20 mouse cellular contexts compared by ENCODE assay signal in the genomic region with DNA sequence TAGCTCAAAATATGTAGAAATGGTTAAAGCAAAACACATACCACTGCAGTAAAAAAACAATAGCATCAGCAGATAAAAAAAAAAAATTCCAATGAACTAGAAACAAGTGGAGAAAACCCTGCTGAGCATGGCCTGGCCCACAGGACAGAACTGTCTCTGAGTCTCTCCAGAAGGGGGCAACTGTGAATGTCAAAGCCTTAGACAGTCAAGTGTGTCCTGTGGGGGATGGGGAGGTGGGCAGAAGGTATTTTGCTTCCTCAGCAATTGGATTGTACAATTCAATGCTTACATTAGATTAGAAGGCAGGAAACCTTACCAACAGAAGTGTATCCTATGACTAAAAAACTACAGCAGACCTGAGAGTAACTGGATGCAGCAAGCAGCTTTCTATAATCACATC. TPM values are rescaled to one million over a fixed set of nuclear protein-coding genes. Genes with fewer than 3 reads are reported as not detected.
A peak's percentile ranks its signal among the peaks of the same experiment; 100 is the strongest.
DNase-seq lines count a peak whose midpoint lies in the region; ATAC-seq and TF ChIP-seq lines count a peak whose summit lies in the region.
"Had no signal": no experiment of that assay in that cellular context is flagged by ENCODE, and none has a peak within 500 bp of the region (broad histone marks: within the 10 kb centered on the region; RNA-seq: fewer than 3 reads in every experiment).

No protein-coding gene starts in this region.

- no peaks in the 10 kb centered on the region for H3K9me3 ChIP-seq in lung, embryonic 14.5 days (ENCODE audit: low read depth, low read length)
- H3K9me3 ChIP-seq: embryonic facial prominence, embryonic 15.5 days; limb, embryonic 13.5 days; midbrain, embryonic 12.5 days had no signal

- H3K27me3 ChIP-seq in lung, embryonic 14.5 days (ENCODE audit: insufficient read depth, low read length): no peaks in the 10 kb centered on the region
- H3K27me3 ChIP-seq: CH12.LX; embryonic facial prominence, embryonic 15.5 days; limb, embryonic 13.5 days; midbrain, embryonic 12.5 days had no signal

- no peak for ATAC-seq in lung, embryonic 14.5 days (ENCODE audit: insufficient read depth)
- ATAC-seq: forebrain, embryonic 16.5 days had no signal

- no peak overlapping the region for H3K9ac ChIP-seq in lung, embryonic 14.5 days
- H3K9ac ChIP-seq: embryonic facial prominence, embryonic 15.5 days; hindbrain, embryonic 14.5 days; limb, embryonic 13.5 days; midbrain, embryonic 12.5 days had no signal

- H3K4me2 ChIP-seq in lung, embryonic 14.5 days: no peak overlapping the region
- H3K4me2 ChIP-seq: embryonic facial prominence, embryonic 15.5 days; heart, embryonic 11.5 days; hindbrain, embryonic 14.5 days; limb, embryonic 13.5 days; midbrain, embryonic 12.5 days had no signal

- H3K27ac ChIP-seq in lung, embryonic 14.5 days (ENCODE audit: low read depth): no peak overlapping the region
- H3K27ac ChIP-seq: embryonic facial prominence, embryonic 15.5 days; hindbrain, embryonic 14.5 days; limb, embryonic 13.5 days; midbrain, embryonic 12.5 days had no signal

- TF ChIP-seq CTCF in lung, embryonic 14.5 days (IDR thresholded peaks at IDR 0.05; ENCODE audit: low read depth): no peak

- no peak overlapping the region for H3K4me3 ChIP-seq in lung, embryonic 14.5 days (ENCODE audit: low read depth, low read length)
- H3K4me3 ChIP-seq: embryonic facial prominence, embryonic 15.5 days; limb, embryonic 13.5 days; midbrain, embryonic 12.5 days had no signal

- H3K4me1 ChIP-seq in lung, embryonic 14.5 days (ENCODE audit: insufficient read depth): no peaks in the 10 kb centered on the region
- H3K4me1 ChIP-seq: embryonic facial prominence, embryonic 15.5 days; limb, embryonic 13.5 days; midbrain, embryonic 12.5 days had no signal

- peak; percentile 5 for DNase-seq in embryo, embryonic 11 days
- no peak for DNase-seq in embryo, embryonic 10.5 days (ENCODE audit: low spot score)
- peak; percentile 9 for DNase-seq in lung, embryonic 14.5 days
- no peak for DNase-seq in lung, postnatal 4 days
- DNase-seq in retina, postnatal 1 day: peak; percentile 1
- peak; percentile 57 for DNase-seq in thymus, postnatal 4 days
- DNase-seq in frontal cortex, postnatal 25 days (ENCODE audit: low spot score in 2 of 2): no peak
- DNase-seq in cerebellum, postnatal 36 days: no peak
- DNase-seq: adrenal gland, adult 8-10 months; cerebellum, adult 9-11 months; heart, postnatal 36 days; kidney, adult 9 months; right cerebral cortex, adult 18-20 months had no signal

- peaks cover 74% of the 10 kb centered on the region for H3K36me3 ChIP-seq in lung, embryonic 14.5 days (ENCODE audit: insufficient read depth)

RNA-seq across cellular contexts. Expression of a gene that starts 11.3 kb away (rescaled TPM):
- 7.2 and 8.5 TPM in 2 replicates for polyA plus RNA-seq in lung, embryonic 14.5 days (2014; fragmentation: Nextera tagmentation; extraction: Ambion mirVana)

RNA-seq across cellular contexts. Expression of a gene that starts 11.5 kb away (rescaled TPM):
- 12.4 and 14.2 TPM in 2 replicates for polyA plus RNA-seq in lung, embryonic 14.5 days (2014; fragmentation: Nextera tagmentation; extraction: Ambion mirVana)

RNA-seq across cellular contexts. Expression of a gene that starts 39.5 kb away (rescaled TPM):
- 21.9 and 22.4 TPM in 2 replicates for polyA plus RNA-seq in lung, embryonic 14.5 days (2014; fragmentation: Nextera tagmentation; extraction: Ambion mirVana)

Comparison
In these comparisons a context has a peak if more than half of its experiments do, and no peak if none do; other contexts are left out.
1. DNase-seq: peak in embryo, embryonic 11 days (single experiment), lung, embryonic 14.5 days (single experiment), retina, postnatal 1 day (single experiment) and thymus, postnatal 4 days (single experiment); none in embryo, embryonic 10.5 days (single experiment), lung, postnatal 4 days (0 of 2), frontal cortex, postnatal 25 days (0 of 2) and cerebellum, postnatal 36 days (0 of 2).